Mouse (Mus musculus): ENCODE results near the gene Suco. TPM values are rescaled to one million over a fixed set of nuclear protein-coding genes. Genes with fewer than 3 reads are reported as not detected.

Gene Suco
- total and polyA plus RNA-seq, 3 experiments, result 6.4 to 6.8 TPM; not detected in 1

- Histone ChIP-seq H3K4me3 (ENCODE audit: control insufficient read depth in 1 of 2, insufficient read depth in 1 of 2, low read depth in 2 of 2, low read length in 2 of 2) (no peak overlapping the region), H3K27me3 (ENCODE audit: control insufficient read depth in 1 of 2, insufficient read depth in 2 of 2, low read length in 2 of 2) (no peaks in the 10 kb centered on the region; a peak in 1 of 4 replicates), H3K79me2 (ENCODE audit: control insufficient read depth, insufficient read depth, low read length, poor library complexity) (no peaks in the 10 kb centered on the region), H3K27ac (ENCODE audit: control insufficient read depth, low read depth, low read length) (no peak overlapping the region), H3K9ac (ENCODE audit: control insufficient read depth, low read depth, low read length, poor library complexity, severe bottlenecking) (no peak overlapping the region), H3K4me1 (ENCODE audit: control insufficient read depth in 1 of 2, insufficient read depth in 2 of 2, low read length in 2 of 2) (peaks cover 9 to 19% of the 10 kb centered on the region in 2 experiments; a peak in 3 of 4 replicates), H3K36me3 (ENCODE audit: control insufficient read depth in 1 of 2, insufficient read depth in 2 of 2, low read length in 2 of 2) (peaks cover 0 to 17% of the 10 kb centered on the region in 2 experiments; a peak in 2 of 4 replicates), H3K9me3 (replicated peaks; ENCODE audit: insufficient read depth, low read length) (no peaks in the 10 kb centered on the region)
- TF ChIP-seq RAD21 (IDR thresholded peaks at IDR 0.05; ENCODE audit: low read depth, low read length), result no peak
- TF ChIP-seq ZC3H11A (IDR thresholded peaks at IDR 0.05; ENCODE audit: low read depth, low read length), result no peak
- TF ChIP-seq GABPA (IDR thresholded peaks at IDR 0.05; ENCODE audit: low read depth, low read length), result no peak
- TF ChIP-seq NRF1 (IDR thresholded peaks at IDR 0.05; ENCODE audit: insufficient read depth, low read depth, low read length, poor library complexity, severe bottlenecking), result no peak
- no peak for TF ChIP-seq MEF2A (IDR thresholded peaks at IDR 0.05; ENCODE audit: extremely low read depth, insufficient replicate concordance, low read depth, low read length, poor library complexity, severe bottlenecking)
- no peak for TF ChIP-seq BHLHE40 (IDR thresholded peaks at IDR 0.05; ENCODE audit: borderline replicate concordance, low read depth, low read length)
- no peak for TF ChIP-seq USF2 (IDR thresholded peaks at IDR 0.05; ENCODE audit: borderline replicate concordance in 1 of 2, insufficient read depth in 1 of 2, low read depth in 1 of 2, low read length in 2 of 2)
- no peak for TF ChIP-seq MXI1 (IDR thresholded peaks at IDR 0.05; ENCODE audit: low read depth, low read length)
- TF ChIP-seq POLR2AphosphoS2 (IDR thresholded peaks at IDR 0.05; ENCODE audit: low read length), result no peak
- TF ChIP-seq NELFE (IDR thresholded peaks at IDR 0.05; ENCODE audit: low read depth, low read length), result no peak
- TF ChIP-seq GATA1 (IDR thresholded peaks at IDR 0.05; ENCODE audit: low read depth, low read length), result no peak
- no peak for TF ChIP-seq TAL1 (IDR thresholded peaks at IDR 0.05; ENCODE audit: low read length)
- no peak for TF ChIP-seq POLR2AphosphoS5 (IDR thresholded peaks at IDR 0.05; ENCODE audit: borderline replicate concordance, low read depth, low read length)
- TF ChIP-seq USF1 (IDR thresholded peaks at IDR 0.05; ENCODE audit: low read depth, low read length), result no peak
- no peak for TF ChIP-seq MAX (IDR thresholded peaks at IDR 0.05; ENCODE audit: low read length)
- no peak for TF ChIP-seq EP300 (IDR thresholded peaks at IDR 0.05; ENCODE audit: low read depth in 1 of 2, low read length in 2 of 2)
- TF ChIP-seq CTCF (IDR thresholded peaks at IDR 0.05 in 2 of 3, conservative IDR thresholded peaks at IDR 0.05 in 1 of 3; ENCODE audit: control insufficient read depth in 1 of 3, insufficient read depth in 1 of 3, low read depth in 2 of 3, low read length in 3 of 3, poor library complexity in 1 of 3, severe bottlenecking in 1 of 3), result no peak
- no peak for TF ChIP-seq POLR2A (IDR thresholded peaks at IDR 0.05; ENCODE audit: control insufficient read depth in 1 of 2, insufficient read depth in 1 of 2, low read depth in 1 of 2, low read length in 2 of 2, poor library complexity in 1 of 2)
- no peak for DNase-seq (ENCODE audit: low read depth, low spot score)
These were observed 18.5 kb upstream of the Suco start for GRCm38 (mm10) chr1:161895014-161895413.

GRCm38 (mm10) chr1:161894553-161894952 is 18.1 kb upstream of the Suco start:
- DNase-seq (ENCODE audit: low read depth, low spot score), result peak; percentile 87
- Histone ChIP-seq H3K9me3 (replicated peaks; ENCODE audit: insufficient read depth, low read length) (no peaks in the 10 kb centered on the region), H3K27ac (ENCODE audit: control insufficient read depth, low read depth, low read length) (peak overlapping the region; percentile 44; the same call in 1 of the 2 replicates), H3K36me3 (ENCODE audit: control insufficient read depth in 1 of 2, insufficient read depth in 2 of 2, low read length in 2 of 2) (peaks cover 0 to 17% of the 10 kb centered on the region in 2 experiments; a peak in 2 of 4 replicates), H3K79me2 (ENCODE audit: control insufficient read depth, insufficient read depth, low read length, poor library complexity) (no peaks in the 10 kb centered on the region), H3K4me3 (ENCODE audit: control insufficient read depth in 1 of 2, insufficient read depth in 1 of 2, low read depth in 2 of 2, low read length in 2 of 2) (no peak overlapping the region), H3K4me1 (ENCODE audit: control insufficient read depth in 1 of 2, insufficient read depth in 2 of 2, low read length in 2 of 2) (peaks cover 9 to 19% of the 10 kb centered on the region in 2 experiments; a peak in 3 of 4 replicates), H3K27me3 (ENCODE audit: control insufficient read depth in 1 of 2, insufficient read depth in 2 of 2, low read length in 2 of 2) (no peaks in the 10 kb centered on the region; a peak in 1 of 4 replicates), H3K9ac (ENCODE audit: control insufficient read depth, low read depth, low read length, poor library complexity, severe bottlenecking) (no peak overlapping the region)
- TF ChIP-seq SIN3A (IDR thresholded peaks at IDR 0.05; ENCODE audit: low read length), result peak; percentile 78
- TF ChIP-seq MYC (IDR thresholded peaks at IDR 0.05; ENCODE audit: low read depth, low read length), result peak; percentile 84
- no peak for TF ChIP-seq TBP (IDR thresholded peaks at IDR 0.05; ENCODE audit: low read depth, low read length)
- peak; percentile 82 for TF ChIP-seq RCOR1 (IDR thresholded peaks at IDR 0.05; ENCODE audit: low read depth, low read length)
- peak; percentile 95 for TF ChIP-seq ETS1 (IDR thresholded peaks at IDR 0.05; ENCODE audit: low read depth, low read length)
- peak; percentile 97 for TF ChIP-seq TCF12 (IDR thresholded peaks at IDR 0.05; ENCODE audit: low read depth, low read length)
- no peak for TF ChIP-seq JUND (IDR thresholded peaks at IDR 0.05; ENCODE audit: low read depth, low read length)
- peak; percentile 68 for TF ChIP-seq MXI1 (IDR thresholded peaks at IDR 0.05; ENCODE audit: low read depth, low read length)
- no peak for TF ChIP-seq CTCF (IDR thresholded peaks at IDR 0.05 in 2 of 3, conservative IDR thresholded peaks at IDR 0.05 in 1 of 3; ENCODE audit: control insufficient read depth in 1 of 3, insufficient read depth in 1 of 3, low read depth in 2 of 3, low read length in 3 of 3, poor library complexity in 1 of 3, severe bottlenecking in 1 of 3)
- peak; percentile 91 for TF ChIP-seq TAL1 (IDR thresholded peaks at IDR 0.05; ENCODE audit: low read length)
- no peak for TF ChIP-seq ELF1 (IDR thresholded peaks at IDR 0.05; ENCODE audit: low read depth, low read length)
- TF ChIP-seq MAX (IDR thresholded peaks at IDR 0.05; ENCODE audit: low read length), result peak; percentile 57
- TF ChIP-seq BHLHE40 (IDR thresholded peaks at IDR 0.05; ENCODE audit: borderline replicate concordance, low read depth, low read length), result peak; percentile 62; the same call in 1 of the 2 replicates
- peak; percentile 97 for TF ChIP-seq GATA1 (IDR thresholded peaks at IDR 0.05; ENCODE audit: low read depth, low read length)
- peak; percentile 91 to 92 for TF ChIP-seq EP300 (IDR thresholded peaks at IDR 0.05; ENCODE audit: low read depth in 1 of 2, low read length in 2 of 2)
- no peak for TF ChIP-seq SMC3 (IDR thresholded peaks at IDR 0.05; ENCODE audit: low read depth, low read length)
- TF ChIP-seq POLR2AphosphoS5 (IDR thresholded peaks at IDR 0.05; ENCODE audit: borderline replicate concordance, low read depth, low read length), result no peak

Measured in MEL (cell line).